Mouse (Mus musculus) R1 (cell line): ENCODE data around the gene Ap2a1.
"Not testable (repeated sequence)": the region's sequence is repeated elsewhere in the genome, so short reads cannot be mapped to it uniquely, and the experiment has no call there.

ENCODE experiments used
- DNase-seq: peaks from one replicate; pipeline ENCODE4 v3.0.0-alpha.2; 2018; ENCODE audit warnings: low read depth, low spot score

Gene Ap2a1

DNA sequence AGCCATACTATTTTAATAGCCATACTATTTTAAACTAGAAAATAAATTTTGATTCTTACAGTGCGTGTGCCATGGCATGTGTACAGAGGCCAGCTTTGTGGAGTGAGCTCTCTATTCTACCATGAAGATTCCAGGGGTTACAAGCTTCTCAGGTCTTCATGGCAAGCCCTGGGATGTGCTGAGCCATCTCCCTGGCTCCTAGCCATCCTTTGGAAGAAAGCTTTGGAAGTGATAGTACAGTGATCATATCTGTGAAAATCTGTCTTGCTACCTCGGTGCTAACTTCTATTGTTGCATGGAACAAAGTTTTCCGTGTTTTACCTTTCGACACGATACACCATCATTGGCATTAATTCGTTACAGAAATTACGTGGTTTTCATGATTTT, 34.1 kb downstream of the Ap2a1 start:
- DNase-seq, result no peak

DNA sequence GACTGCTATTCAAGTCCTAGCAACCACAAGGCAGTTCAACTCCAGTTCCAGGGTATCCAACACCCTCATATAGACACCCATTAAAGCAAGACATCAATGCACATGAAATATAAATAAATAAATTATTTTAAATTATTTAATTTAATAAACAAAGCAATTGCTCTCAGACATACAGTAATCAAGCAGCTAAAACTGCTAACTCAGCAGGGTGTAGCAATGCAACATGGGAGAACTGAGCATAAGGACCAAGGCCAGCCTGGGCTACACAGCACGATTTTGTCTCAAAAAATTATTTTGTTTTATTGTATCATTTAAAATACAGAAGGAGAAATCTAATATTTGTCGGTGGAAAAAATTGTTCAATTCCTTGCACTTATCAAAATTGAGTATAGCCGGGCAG, 35.1 kb downstream of the Ap2a1 start:
- no peak for DNase-seq

GRCm38 (mm10) chr7:44893197-44893596, 36.1 kb downstream of the Ap2a1 start:
- no peak for DNase-seq

DNA sequence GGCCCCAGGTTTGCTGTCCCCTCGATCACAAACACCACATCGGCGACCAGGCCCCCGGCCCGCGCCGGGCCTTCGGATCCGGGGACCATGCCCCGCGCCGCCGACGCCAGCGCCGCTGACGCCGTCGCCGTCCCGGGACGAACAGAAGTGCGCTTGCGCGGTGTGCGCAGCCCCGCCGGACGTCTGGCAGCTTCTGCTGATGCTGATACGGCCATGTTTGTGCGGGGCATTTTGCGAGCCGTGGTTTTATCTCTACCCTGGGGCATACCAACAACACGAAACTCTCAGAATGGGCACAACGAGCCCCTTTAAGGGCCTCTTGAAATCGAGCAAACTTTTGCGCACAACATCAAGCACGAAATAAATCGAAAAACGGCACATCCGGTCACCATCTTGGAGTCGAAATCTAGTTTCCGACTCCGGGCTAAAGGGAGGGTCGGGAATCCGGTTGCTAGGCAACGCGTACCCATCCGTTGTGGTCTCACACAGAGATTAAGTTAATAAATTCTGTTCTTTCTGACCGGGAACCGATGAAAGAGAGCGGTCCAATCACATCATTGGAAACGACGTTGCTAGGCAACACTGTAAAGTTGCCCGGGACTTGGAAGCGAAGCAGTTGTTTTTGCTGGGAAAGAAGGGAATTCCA, 36.9 kb downstream of the Ap2a1 start, which contains the start of gene Med25:
Med25 (minus strand) TSS at position 437 of the 646 bp plus-strand sequence.
- peak; percentile 96 for DNase-seq

- DNase-seq, result no peak
Observed at GRCm38 (mm10) chr7:44891611-44892010, 37.7 kb downstream of the Ap2a1 start.

DNA sequence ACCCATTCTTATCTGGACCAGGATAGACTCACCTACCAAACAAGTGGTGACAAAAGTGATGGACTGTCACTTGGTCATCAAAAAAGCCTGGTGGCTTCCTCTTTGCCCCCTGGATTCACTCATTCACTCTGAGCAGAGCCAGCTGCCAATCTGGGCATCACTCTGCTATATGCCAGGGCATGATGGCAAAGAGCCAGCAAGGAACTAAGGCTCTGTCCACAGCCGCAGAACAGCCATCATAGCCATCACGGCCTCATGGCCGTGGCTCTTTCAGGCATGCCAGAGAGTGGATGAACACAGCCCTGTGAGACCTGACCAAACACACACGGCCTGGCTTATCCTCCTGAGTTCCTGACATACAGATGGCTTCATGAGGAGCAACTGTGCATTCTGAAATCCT, 38.6 kb downstream of the Ap2a1 start:
- no peak for DNase-seq

GRCm38 (mm10) chr7:44890180-44890579, 39.1 kb downstream of the Ap2a1 start:
- no peak for DNase-seq

- no peak for DNase-seq
Observed at GRCm38 (mm10) chr7:44888256-44889105, 40.8 kb downstream of the Ap2a1 start.

GRCm38 (mm10) chr7:44886964-44887363, 42.3 kb downstream of the Ap2a1 start:
- no peak for DNase-seq

GRCm38 (mm10) chr7:44884637-44885036, 44.7 kb downstream of the Ap2a1 start:
- no peak for DNase-seq

- no peak for DNase-seq
Observed at GRCm38 (mm10) chr7:44883036-44883435, 46.3 kb downstream of the Ap2a1 start.

GRCm38 (mm10) chr7:44877833-44878232, 51.5 kb downstream of the Ap2a1 start:
- DNase-seq, result no peak

DNA sequence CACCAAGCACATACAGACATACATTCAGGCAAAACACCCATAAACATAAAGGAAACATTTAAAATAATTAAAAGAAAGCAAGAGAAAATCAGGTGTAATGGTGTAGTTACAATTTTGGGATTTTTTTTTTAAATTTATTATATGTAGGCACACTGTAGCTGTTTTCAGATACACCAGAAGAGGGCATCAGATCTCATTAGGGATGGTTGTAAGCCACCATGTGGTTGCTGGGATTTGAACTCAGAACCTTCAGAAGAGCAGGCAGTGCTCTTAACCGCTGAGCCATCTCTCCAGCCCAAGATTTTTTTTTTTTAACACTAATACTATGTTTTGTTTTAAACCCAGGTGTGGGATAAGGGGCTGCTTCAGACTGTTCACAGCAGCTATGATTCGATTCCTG, 57.5 kb downstream of the Ap2a1 start:
- DNase-seq, result not testable (repeated sequence)

DNA sequence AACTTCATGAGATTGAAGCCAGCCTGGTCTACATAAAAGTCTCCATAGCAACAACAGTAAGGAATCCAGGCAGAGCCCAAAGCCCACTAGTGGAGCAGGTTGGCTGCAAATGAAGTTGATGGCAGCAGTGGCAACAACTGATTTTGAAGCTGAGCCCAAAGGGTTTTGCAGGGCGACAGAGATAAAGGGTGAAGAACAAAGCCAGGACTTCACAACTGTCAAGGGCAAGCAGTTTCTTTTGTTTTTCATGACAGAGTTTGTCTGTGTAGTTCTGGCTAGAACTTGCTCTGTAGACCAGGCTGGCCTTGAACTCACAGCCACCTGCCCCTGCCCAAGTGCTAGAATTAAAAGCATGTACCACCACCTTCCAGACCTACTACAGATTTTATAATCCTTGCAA, 58.1 kb downstream of the Ap2a1 start:
- peak; percentile 52 for DNase-seq

DNA sequence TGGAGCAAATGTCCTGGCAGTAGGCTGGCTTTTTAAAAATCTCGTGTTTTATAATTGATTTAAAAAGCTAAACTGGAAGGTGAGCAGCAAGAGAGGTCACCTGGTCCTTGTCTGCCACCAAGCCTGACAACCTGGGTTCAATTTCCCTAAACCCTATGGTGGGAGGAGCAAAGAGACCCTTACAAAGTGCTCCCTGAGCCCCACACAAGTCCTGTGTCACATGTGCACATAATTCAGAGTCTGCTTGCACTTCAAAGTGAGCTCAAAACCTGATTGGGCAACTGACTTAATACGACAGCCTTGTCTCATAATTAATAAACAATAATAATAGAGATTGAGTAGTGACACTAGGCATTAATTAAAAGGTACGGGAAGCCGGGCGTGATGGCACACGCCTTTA, 58.7 kb downstream of the Ap2a1 start:
- no peak for DNase-seq

GRCm38 (mm10) chr7:44869697-44870528, 59.4 kb downstream of the Ap2a1 start, which contains the start of gene Ptov1:
TSS of gene Ptov1 (minus strand) at chr7:44869788.
- DNase-seq, result peak; percentile 99

GRCm38 (mm10) chr7:44868919-44869696, 60.2 kb downstream of the Ap2a1 start:
- DNase-seq, result peak; percentile 53

DNA sequence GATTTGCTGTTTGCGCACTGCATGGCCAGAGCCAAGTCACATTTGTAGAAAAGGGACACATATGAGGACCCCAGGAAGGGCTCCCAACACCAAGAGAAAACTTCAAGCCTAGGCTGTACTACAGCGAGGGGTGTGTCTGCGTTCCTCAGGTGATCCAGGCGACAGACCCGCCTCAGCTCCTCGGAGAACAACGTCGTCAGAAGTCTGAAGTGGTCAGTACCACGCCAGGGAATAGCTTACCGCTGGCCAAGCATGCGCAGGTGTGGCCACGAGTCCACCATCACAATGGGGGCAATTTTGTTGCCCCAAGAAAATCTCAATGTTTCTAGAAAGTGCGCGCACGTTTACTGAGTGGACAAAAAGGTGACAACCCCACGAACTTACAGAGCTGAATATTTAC, 60.8 kb downstream of the Ap2a1 start:
- DNase-seq, result peak; percentile 35

DNA sequence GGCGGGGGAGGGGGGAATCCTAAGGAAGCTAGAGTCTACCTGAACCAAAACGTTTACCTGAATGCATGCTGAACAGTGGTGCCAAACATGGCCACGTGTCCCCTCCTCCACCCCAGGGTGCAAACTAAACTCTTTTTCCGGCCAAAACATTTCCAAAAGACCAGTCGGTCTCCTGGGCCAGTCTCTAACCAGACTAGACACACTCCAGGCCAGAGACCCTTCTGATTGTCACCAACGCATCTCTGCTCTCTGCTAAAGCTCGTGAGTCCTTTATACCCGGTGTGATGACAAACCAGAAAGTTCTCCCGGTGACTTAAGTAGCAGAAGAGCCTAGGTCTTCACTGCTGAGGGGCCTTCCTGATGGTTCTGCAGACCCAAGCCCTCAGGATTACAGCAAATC, 61.5 kb downstream of the Ap2a1 start:
- DNase-seq, result no peak

DNA sequence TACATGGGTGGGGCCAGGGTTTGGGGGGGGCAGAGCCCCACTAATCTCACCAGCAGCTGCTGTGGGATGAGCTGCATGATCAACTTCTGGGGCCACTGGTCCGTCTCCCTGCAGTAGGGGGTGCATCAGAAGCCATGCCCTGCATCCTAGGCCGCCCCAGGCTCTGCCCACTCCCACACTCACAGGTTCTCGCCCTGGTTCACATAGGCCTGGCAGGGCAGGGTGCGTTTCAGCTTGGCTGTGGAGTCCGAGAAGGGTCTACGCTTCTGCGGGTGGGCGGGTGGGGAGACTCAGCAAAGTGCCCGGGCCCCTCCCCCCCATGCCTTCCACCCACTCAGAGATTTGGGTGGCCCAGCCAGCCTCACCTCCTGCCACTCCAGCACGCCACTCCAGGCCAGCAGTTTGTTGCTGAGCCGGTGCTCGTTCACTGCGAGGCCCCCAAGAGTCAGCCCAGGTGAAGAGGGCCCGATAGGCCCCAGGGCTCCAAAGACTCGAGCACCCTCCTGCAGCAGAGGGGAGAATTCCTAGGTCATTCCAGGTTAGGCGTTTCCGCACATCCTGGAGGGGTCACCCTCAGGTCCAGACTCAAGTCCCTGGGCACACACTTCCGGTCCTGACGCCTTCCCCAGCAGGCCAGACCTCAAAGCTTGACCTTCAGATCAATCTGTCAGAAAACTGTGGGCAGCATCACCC, 62.1 kb downstream of the Ap2a1 start:
- no peak for DNase-seq
